Mouse (Mus musculus) spleen, postnatal 14 days (tissue): ENCODE data around the gene Gab1.

Experiments used
- DNase-seq, 2 experiments: peaks; one replicate each; pipeline ENCODE4 v3.0.0; 2021 to 2022; ENCODE audit warnings: low spot score in 2 of 2

The Gab1 gene

GRCm38 (mm10) chr8:80810916-80811315 lies 69.4 kb downstream of the Gab1 start:
- DNase-seq, result no peak

- DNase-seq, result no peak
Observed at GRCm38 (mm10) chr8:80810442-80810841, 69.9 kb downstream of the Gab1 start.

- no peak for DNase-seq
Observed at GRCm38 (mm10) chr8:80807807-80808505, 72.4 kb downstream of the Gab1 start.

- no peak for DNase-seq
Observed at GRCm38 (mm10) chr8:80804066-80804619, 76.2 kb downstream of the Gab1 start.

GRCm38 (mm10) chr8:80798778-80799177 lies 81.5 kb downstream of the Gab1 start:
- no peak for DNase-seq

- DNase-seq, result no peak
Observed at GRCm38 (mm10) chr8:80798198-80798777, 82.0 kb downstream of the Gab1 start.

- DNase-seq, result no peak
Observed at GRCm38 (mm10) chr8:80796070-80796469, 84.2 kb downstream of the Gab1 start.

- no peak for DNase-seq
Observed at GRCm38 (mm10) chr8:80794585-80795509, 85.5 kb downstream of the Gab1 start.

- DNase-seq, result no peak
Observed at GRCm38 (mm10) chr8:80793791-80794515, 86.4 kb downstream of the Gab1 start.

GRCm38 (mm10) chr8:80792214-80792613 lies 88.1 kb downstream of the Gab1 start:
- DNase-seq, result no peak

GRCm38 (mm10) chr8:80789324-80789723 lies 91.0 kb downstream of the Gab1 start:
- DNase-seq, result no peak

- no peak for DNase-seq
Observed at GRCm38 (mm10) chr8:80784559-80784958, 95.8 kb downstream of the Gab1 start.

- DNase-seq, result no peak
Observed at GRCm38 (mm10) chr8:80783271-80783670, 97.0 kb downstream of the Gab1 start.

- DNase-seq, result no peak
Observed at GRCm38 (mm10) chr8:80781338-80781737, 99.0 kb downstream of the Gab1 start.

GRCm38 (mm10) chr8:80780271-80780670 lies 100.0 kb downstream of the Gab1 start:
- DNase-seq, result no peak

- no peak for DNase-seq
Observed at GRCm38 (mm10) chr8:80776436-80776835, 103.9 kb downstream of the Gab1 start.

- DNase-seq, result no peak
Observed at GRCm38 (mm10) chr8:80772732-80773460, 107.4 kb downstream of the Gab1 start.

GRCm38 (mm10) chr8:80768451-80768850 lies 111.9 kb downstream of the Gab1 start:
- no peak for DNase-seq

- DNase-seq, result peak; percentile 35 to 66
Observed at GRCm38 (mm10) chr8:80753017-80753715, 127.2 kb downstream of the Gab1 start.

GRCm38 (mm10) chr8:80752429-80752828 lies 127.9 kb downstream of the Gab1 start:
- DNase-seq, result no peak
